Mouse (Mus musculus) kidney, postnatal 4 days (tissue): ENCODE data around the gene Bmpr1a.

ENCODE experiments used
- DNase-seq, 2 experiments: peaks; one replicate each; pipeline ENCODE4 v3.0.0; 2021; ENCODE audit warnings: mixed read lengths in 2 of 2

Bmpr1a gene

GRCm38 (mm10) chr14:34503325-34503647 lies at the start of gene Bmpr1a:
Gene Bmpr1a (minus strand): TSS chr14:34503341.
- DNase-seq, result no peak

- DNase-seq, result no peak
Observed at GRCm38 (mm10) chr14:34552226-34552625, 49.1 kb upstream of the Bmpr1a start.

GRCm38 (mm10) chr14:34549004-34549671 lies 46.0 kb upstream of the Bmpr1a start:
- DNase-seq, result peak; percentile 88 to 92

GRCm38 (mm10) chr14:34548391-34549001 lies 45.4 kb upstream of the Bmpr1a start:
- DNase-seq, result peak; percentile 69 to 79

- no peak for DNase-seq
Observed at GRCm38 (mm10) chr14:34544545-34544944, 41.4 kb upstream of the Bmpr1a start.

GRCm38 (mm10) chr14:34544001-34544400 lies 40.9 kb upstream of the Bmpr1a start:
- DNase-seq, result no peak

- no peak for DNase-seq
Observed at GRCm38 (mm10) chr14:34543596-34543995, 40.5 kb upstream of the Bmpr1a start.

- DNase-seq, result no peak
Observed at GRCm38 (mm10) chr14:34541896-34542295, 38.8 kb upstream of the Bmpr1a start.

- peak; percentile 88 to 91 for DNase-seq
Observed at GRCm38 (mm10) chr14:34540685-34541162, 37.6 kb upstream of the Bmpr1a start.

GRCm38 (mm10) chr14:34535883-34536282 lies 32.7 kb upstream of the Bmpr1a start:
- no peak for DNase-seq

- DNase-seq, result no peak
Observed at GRCm38 (mm10) chr14:34533537-34533936, 30.4 kb upstream of the Bmpr1a start.

- no peak for DNase-seq
Observed at GRCm38 (mm10) chr14:34532536-34532935, 29.4 kb upstream of the Bmpr1a start.

GRCm38 (mm10) chr14:34528804-34529203 lies 25.7 kb upstream of the Bmpr1a start:
- no peak for DNase-seq

- no peak for DNase-seq
Observed at GRCm38 (mm10) chr14:34522701-34523100, 19.6 kb upstream of the Bmpr1a start, which contains the start of gene 9230112D13Rik. Gene 9230112D13Rik (minus strand): TSS chr14:34522801.

- DNase-seq, result no peak
Observed at GRCm38 (mm10) chr14:34517959-34518544, 14.9 kb upstream of the Bmpr1a start.

- DNase-seq, result no peak
Observed at GRCm38 (mm10) chr14:34516960-34517577, 13.9 kb upstream of the Bmpr1a start.

- no peak for DNase-seq
Observed at GRCm38 (mm10) chr14:34515860-34516259, 12.7 kb upstream of the Bmpr1a start.

- peak in 1 of 2 experiments; percentile 21 for DNase-seq
Observed at GRCm38 (mm10) chr14:34514120-34514519, 11.0 kb upstream of the Bmpr1a start.

GRCm38 (mm10) chr14:34512602-34513001 lies 9.5 kb upstream of the Bmpr1a start:
- no peak for DNase-seq

- DNase-seq, result no peak
Observed at GRCm38 (mm10) chr14:34511901-34512300, 8.8 kb upstream of the Bmpr1a start.

- DNase-seq, result no peak
Observed at GRCm38 (mm10) chr14:34508842-34509439, 5.8 kb upstream of the Bmpr1a start.

GRCm38 (mm10) chr14:34508187-34508840 lies 5.2 kb upstream of the Bmpr1a start:
- peak in 1 of 2 experiments; percentile 14 for DNase-seq

- DNase-seq, result no peak
Observed at GRCm38 (mm10) chr14:34505309-34505708, 2.2 kb upstream of the Bmpr1a start.
